Mouse (Mus musculus) forebrain, embryonic 14.5 days (tissue): Measurements from ENCODE around the gene Gm21209. TPM values are rescaled to one million over a fixed set of nuclear protein-coding genes. Genes with fewer than 3 reads are reported as not detected.
"Not testable (repeated sequence)": the region's sequence is repeated elsewhere in the genome, so short reads cannot be mapped to it uniquely, and the experiment has no call there.

Experiments
- ATAC-seq: fragments of 200-750 bp; cut with Nextera tagmentation; 2 replicates; pipeline ENCODE4 v1.8.0; 2017; ENCODE audit warnings: mild to moderate bottlenecking, moderate library complexity
- DNase-seq: peaks from one replicate; pipeline ENCODE4 v3.0.0-alpha.2; 2015; ENCODE audit warnings: low spot score
- H3K27ac ChIP-seq: fragments of 300-500 bp; sonication (generic); 2 replicates; pipeline ENCODE4 v1.5.1; 2014; ENCODE audit warnings: low read depth, mild to moderate bottlenecking, control low read depth, low read length, moderate library complexity
- H3K27me3 ChIP-seq: fragments of 300-500 bp; sonication (generic); replicated peaks from 2 replicates; pipeline ENCODE4 v1.6.1; 2014; ENCODE audit warnings: low read length, control low read depth, mixed read lengths; ENCODE audit not compliant: control insufficient read depth, insufficient read depth
- H3K36me3 ChIP-seq: fragments of 300-500 bp; sonication (generic); 2 replicates; pipeline ENCODE4 v1.6.1; 2014; ENCODE audit warnings: low read length, control low read depth; ENCODE audit not compliant: control insufficient read depth, insufficient read depth
- H3K4me1 ChIP-seq: fragments of 300-500 bp; sonication (generic); 2 replicates; pipeline ENCODE4 v1.6.1; 2014; ENCODE audit warnings: antibody characterized with exemption, low read length, control low read depth; ENCODE audit not compliant: control insufficient read depth, insufficient read depth
- H3K4me2 ChIP-seq: fragments of 300-500 bp; sonication (generic); 2 replicates; pipeline ENCODE4 v1.6.1; 2014; ENCODE audit warnings: mild to moderate bottlenecking, control low read depth, low read length
- H3K4me3 ChIP-seq: fragments of 300-500 bp; sonication (generic); 2 replicates; pipeline ENCODE4 v1.5.1; 2014; ENCODE audit warnings: low read depth, low read length, control low read depth
- H3K9ac ChIP-seq: fragments of 300-500 bp; sonication (generic); 2 replicates; pipeline ENCODE4 v1.6.1; 2014; ENCODE audit warnings: mild to moderate bottlenecking, low read length, control low read depth, moderate library complexity
- H3K9me3 ChIP-seq: fragments of 300-500 bp; sonication (generic); replicated peaks from 2 replicates; pipeline ENCODE4 v1.6.1; 2016; ENCODE audit warnings: low read length, control low read depth, mixed read lengths; ENCODE audit not compliant: control insufficient read depth
- WGBS: fragments of 180-500 bp; shearing (Covaris S2); extraction: QIAGEN DNeasy Blood & Tissue Kit; methylation state at CpG from one replicate; pipeline ENCODE4 v1.1.7; 2014; 5-methylcytosine and 5-hydroxymethylcytosine counted together
- polyA plus RNA-seq: library from polyadenylated mRNA; unstranded; fragments of >200 nt; fragmentation: Nextera tagmentation; extraction: Ambion mirVana; gene quantifications from 2 replicates; pipeline ENCODE4 v1.2.1, GENCODE M21; 2014

The Gm21209 gene
- polyA plus RNA-seq = not detected in 2 replicates

GRCm38 (mm10) chrY:49570856-49571255, at the start of gene Gm21209:
Gene Gm21209 (plus strand): TSS chrY:49571156.
- not testable (repeated sequence) for H3K9ac ChIP-seq, ATAC-seq, H3K27me3 ChIP-seq, H3K27ac ChIP-seq, H3K4me1 ChIP-seq, H3K4me3 ChIP-seq, H3K36me3 ChIP-seq, H3K4me2 ChIP-seq, H3K9me3 ChIP-seq, DNase-seq
- no CpG with 5 or more reads among the region's 6 CpGs for WGBS
